In the genomic region with DNA sequence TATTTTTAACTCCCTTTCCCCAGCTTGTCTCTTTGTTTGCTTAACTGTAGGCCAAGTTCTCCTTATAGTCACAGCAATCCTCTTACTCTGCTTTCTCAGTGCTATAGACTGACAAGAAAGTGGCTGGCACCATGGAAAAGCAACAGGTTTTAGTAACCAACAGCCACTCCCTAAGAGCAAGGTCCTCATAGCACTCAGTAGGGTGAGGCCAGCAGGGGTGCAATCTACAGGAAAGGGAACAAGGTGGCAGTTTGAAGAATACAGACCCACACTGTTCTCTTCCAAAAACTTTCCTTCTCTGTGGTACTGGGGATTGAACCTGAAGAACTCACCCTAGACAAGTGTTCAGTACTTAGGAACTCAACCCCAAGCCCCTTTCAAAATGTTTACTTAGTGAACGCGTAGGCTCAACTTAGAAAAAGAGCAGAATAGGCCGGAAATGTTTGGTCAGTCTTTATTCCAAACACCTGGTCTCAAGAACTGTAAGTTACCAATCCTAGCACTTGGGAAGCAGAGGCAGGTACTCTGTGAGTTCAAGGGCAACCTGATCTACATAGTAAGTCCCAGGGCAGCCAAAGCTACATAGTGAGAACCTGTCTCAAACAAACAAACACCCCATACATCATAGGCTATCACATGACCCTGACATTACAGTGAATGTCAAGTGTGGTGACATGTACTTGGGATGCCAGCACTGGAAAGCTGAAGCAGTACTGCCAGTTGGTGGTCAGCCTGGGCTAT, we compare ENCODE assay signal across 21 mouse cellular contexts. TPM values are rescaled to one million over a fixed set of nuclear protein-coding genes. Genes with fewer than 3 reads are reported as not detected.
A peak's percentile ranks its signal among the peaks of the same experiment; 100 is the strongest.
DNase-seq lines count a peak whose midpoint lies in the region; ATAC-seq and TF ChIP-seq lines count a peak whose summit lies in the region.
"Had no signal": no experiment of that assay in that cellular context is flagged by ENCODE, and none has a peak within 500 bp of the region (broad histone marks: within the 10 kb centered on the region; RNA-seq: fewer than 3 reads in every experiment).

No protein-coding gene starts in this region.

- no peak for TF ChIP-seq POLR2A in small intestine, adult 2 months (IDR thresholded peaks at IDR 0.05; ENCODE audit: low read depth, low read length)

- H3K9me3 ChIP-seq in lung, embryonic 16.5 days (ENCODE audit: control insufficient read depth, low read length), result no peaks in the 10 kb centered on the region
- H3K9me3 ChIP-seq in intestine, embryonic 15.5 days, result no peaks in the 10 kb centered on the region
- H3K9me3 ChIP-seq: embryonic facial prominence, embryonic 13.5 days; heart, embryonic 13.5 days; hindbrain, embryonic 12.5 days had no signal

- H3K4me2 ChIP-seq in lung, embryonic 16.5 days (ENCODE audit: low read depth, low read length), result no peak overlapping the region
- no peak overlapping the region for H3K4me2 ChIP-seq in intestine, embryonic 15.5 days (replicated peaks)
- H3K4me2 ChIP-seq: embryonic facial prominence, embryonic 13.5 days; heart, embryonic 13.5 days; hindbrain, embryonic 12.5 days had no signal

- H3K27me3 ChIP-seq in lung, embryonic 16.5 days (ENCODE audit: control insufficient read depth, insufficient read depth, low read depth, low read length), result no peaks in the 10 kb centered on the region
- no peaks in the 10 kb centered on the region for H3K27me3 ChIP-seq in intestine, embryonic 15.5 days (replicated peaks)
- H3K27me3 ChIP-seq in small intestine, adult 2 months (ENCODE audit: control insufficient read depth, insufficient read depth, low read length), result no peaks in the 10 kb centered on the region
- H3K27me3 ChIP-seq: CH12.LX; embryonic facial prominence, embryonic 13.5 days; heart, embryonic 13.5 days; hindbrain, embryonic 12.5 days; Patski had no signal

- no peak overlapping the region for H3K4me3 ChIP-seq in lung, embryonic 16.5 days (ENCODE audit: low read length)
- H3K4me3 ChIP-seq in intestine, embryonic 15.5 days (replicated peaks), result no peak overlapping the region
- H3K4me3 ChIP-seq in small intestine, adult 2 months (ENCODE audit: low read depth, low read length), result no peak overlapping the region
- H3K4me3 ChIP-seq: embryonic facial prominence, embryonic 13.5 days; heart, embryonic 13.5 days; hindbrain, embryonic 12.5 days had no signal

- peak overlapping the region; percentile 20; the same call in 1 of the 2 replicates for H3K27ac ChIP-seq in lung, embryonic 16.5 days (ENCODE audit: low read length)
- peak overlapping the region; percentile 2 for H3K27ac ChIP-seq in intestine, embryonic 15.5 days
- H3K27ac ChIP-seq in small intestine, adult 2 months (ENCODE audit: insufficient read depth, low read depth, low read length), result peak overlapping the region; percentile 94
- H3K27ac ChIP-seq: embryonic facial prominence, embryonic 13.5 days; heart, embryonic 13.5 days; hindbrain, embryonic 12.5 days had no signal

- no peak for DNase-seq in lung, postnatal 25 days (ENCODE audit: low spot score)
- no peak for DNase-seq in ovary, postnatal 36 days (ENCODE audit: low spot score)
- no peak for DNase-seq in retina, postnatal 1 day
- DNase-seq: adrenal gland, postnatal 10 days; cerebellum, adult 18-20 months; cerebellum, adult 9-11 months; cerebellum, postnatal 36 days; gastrocnemius, postnatal 36 days; heart, adult 11 months; heart, postnatal 36 days had no signal

- H3K9ac ChIP-seq in lung, embryonic 16.5 days (ENCODE audit: low read length), result no peak overlapping the region
- no peak overlapping the region for H3K9ac ChIP-seq in intestine, embryonic 15.5 days
- H3K9ac ChIP-seq: embryonic facial prominence, embryonic 13.5 days; heart, embryonic 13.5 days; hindbrain, embryonic 12.5 days had no signal

- 0 out of 2 replicates have a peak, but pooled peaks have one; percentile 26 for ATAC-seq in lung, embryonic 16.5 days (ENCODE audit: low read depth)
- ATAC-seq in intestine, embryonic 15.5 days, result peak; percentile 93
- no peak for ATAC-seq in frontal cortex, adult (ENCODE audit: low TSS enrichment)
- ATAC-seq: forebrain, embryonic 14.5 days; hindbrain, embryonic 16.5 days; Patski had no signal

- H3K36me3 ChIP-seq in lung, embryonic 16.5 days (ENCODE audit: control insufficient read depth, insufficient read depth, low read length), result peaks cover 32% of the 10 kb centered on the region
- peaks cover 15% of the 10 kb centered on the region for H3K36me3 ChIP-seq in intestine, embryonic 15.5 days
- H3K36me3 ChIP-seq in small intestine, adult 2 months (ENCODE audit: control insufficient read depth, insufficient read depth, low read length), result peaks cover 28% of the 10 kb centered on the region

- 56% methylated on average over 3 of the region's 3 CpGs for WGBS in lung, embryonic 16.5 days
- WGBS in intestine, embryonic 15.5 days, result 69% methylated on average over 3 of the region's 3 CpGs
- 35% methylated on average over 3 of the region's 3 CpGs for WGBS in small intestine, adult 2 months

- TF ChIP-seq CTCF in small intestine, adult 2 months (IDR thresholded peaks at IDR 0.05; ENCODE audit: extremely low read depth, insufficient read length, insufficient replicate concordance, low read depth, low read length), result no peak

- no peaks in the 10 kb centered on the region; the same call in 1 of the 2 replicates for H3K4me1 ChIP-seq in lung, embryonic 16.5 days (replicated peaks; ENCODE audit: control insufficient read depth, insufficient read depth, low read length)
- H3K4me1 ChIP-seq in intestine, embryonic 15.5 days (replicated peaks), result no peaks in the 10 kb centered on the region
- H3K4me1 ChIP-seq in small intestine, adult 2 months (ENCODE audit: control insufficient read depth, insufficient read depth, insufficient read length, low read length), result peaks cover 7% of the 10 kb centered on the region; the same call in 1 of the 2 replicates
- H3K4me1 ChIP-seq: embryonic facial prominence, embryonic 13.5 days; heart, embryonic 13.5 days; hindbrain, embryonic 12.5 days had no signal

RNA-seq across cellular contexts. Expression of a gene that starts 31.6 kb away (rescaled TPM):
- polyA plus RNA-seq in lung, embryonic 16.5 days (2015; fragmentation: Nextera tagmentation; extraction: Ambion mirVana), result 281 and 310 TPM in 2 replicates
- polyA plus RNA-seq in intestine, embryonic 15.5 days (2015; fragmentation: Nextera tagmentation; extraction: Ambion mirVana), result 270 and 284 TPM in 2 replicates
- polyA plus RNA-seq in small intestine, adult 2 months (2012; rRNA removed), result 9.8 and 15.0 TPM in 2 replicates

RNA-seq across cellular contexts. Expression of a gene that starts 44.7 kb away (rescaled TPM):
- 13.1 and 13.2 TPM in 2 replicates for polyA plus RNA-seq in lung, embryonic 16.5 days (2015; fragmentation: Nextera tagmentation; extraction: Ambion mirVana)
- polyA plus RNA-seq in intestine, embryonic 15.5 days (2015; fragmentation: Nextera tagmentation; extraction: Ambion mirVana), result 13.8 and 14.4 TPM in 2 replicates
- polyA plus RNA-seq in small intestine, adult 2 months (2012; rRNA removed), result 23.3 and 60.6 TPM in 2 replicates

RNA-seq across cellular contexts. Expression of a gene that starts 47.8 kb away (rescaled TPM):
- 12.4 and 14.3 TPM in 2 replicates for polyA plus RNA-seq in lung, embryonic 16.5 days (2015; fragmentation: Nextera tagmentation; extraction: Ambion mirVana)
- 5.9 and 6.4 TPM in 2 replicates for polyA plus RNA-seq in intestine, embryonic 15.5 days (2015; fragmentation: Nextera tagmentation; extraction: Ambion mirVana)
- polyA plus RNA-seq in small intestine, adult 2 months (2012; rRNA removed), result 8.3 and 50.9 TPM in 2 replicates

Comparison
In these comparisons a context has a peak if more than half of its experiments do, and no peak if none do; other contexts are left out.
1. H3K27ac ChIP-seq: peak in every context shown above with its lines; median percentile 94 in small intestine, adult 2 months; 20 in lung, embryonic 16.5 days; 2 in intestine, embryonic 15.5 days.
2. RNA of a gene that starts 31.6 kb away (polyA plus RNA-seq): 281 to 310 TPM in lung, embryonic 16.5 days and 270 to 284 TPM in intestine, embryonic 15.5 days; 9.8 to 15.0 TPM in small intestine, adult 2 months; every median in the first group is over 10 times any median in the second.